Mouse (Mus musculus) MEL (cell line): Measurements from ENCODE around the gene Mdh2.

Experiments
- CHD2 ChIP-seq: IDR thresholded peaks from 2 replicates; pipeline ENCODE4 v1.6.1; 2011; ENCODE audit warnings: low read length, improper control_type of control experiment
- CTCF ChIP-seq, 3 experiments: IDR thresholded peaks in 2 of 3; conservative IDR thresholded peaks in 1 of 3; 2 replicates each; pipeline ENCODE4 v1.5.1; 2011 to 2012; ENCODE audit warnings: low read length in 3 of 3, low read depth in 2 of 3, mild to moderate bottlenecking in 2 of 3, improper control_type of control experiment in 1 of 3, inconsistent platforms in 1 of 3, mixed read lengths in 1 of 3, moderate library complexity in 1 of 3; ENCODE audit not compliant: control insufficient read depth in 1 of 3, insufficient read depth in 1 of 3, poor library complexity in 1 of 3, severe bottlenecking in 1 of 3
- ELF1 ChIP-seq: IDR thresholded peaks from 2 replicates; pipeline ENCODE4 v1.6.1; 2014; ENCODE audit warnings: low read depth, mild to moderate bottlenecking, inconsistent platforms, low read length, improper control_type of control experiment, moderate library complexity
- EP300 ChIP-seq, 2 experiments: IDR thresholded peaks; 2 replicates each; pipeline ENCODE4 v1.6.1; 2011; ENCODE audit warnings: improper control_type of control experiment in 2 of 2, low read length in 2 of 2, low read depth in 1 of 2, mild to moderate bottlenecking in 1 of 2
- GABPA ChIP-seq: IDR thresholded peaks from 2 replicates; pipeline ENCODE4 v1.6.1; 2012; ENCODE audit warnings: low read depth, mild to moderate bottlenecking, inconsistent platforms, low read length, improper control_type of control experiment, moderate library complexity
- JUND ChIP-seq: IDR thresholded peaks from 2 replicates; pipeline ENCODE4 v1.6.1; 2011; ENCODE audit warnings: low read depth, mild to moderate bottlenecking, improper control_type of control experiment, low read length
- MAZ ChIP-seq: IDR thresholded peaks from 2 replicates; pipeline ENCODE4 v1.6.1; 2012; ENCODE audit warnings: low read depth, mild to moderate bottlenecking, inconsistent platforms, low read length, improper control_type of control experiment
- NRF1 ChIP-seq: IDR thresholded peaks from 2 replicates; pipeline ENCODE4 v1.6.1; 2014; ENCODE audit warnings: low read depth, mild to moderate bottlenecking, inconsistent platforms, low read length, improper control_type of control experiment, moderate library complexity; ENCODE audit not compliant: poor library complexity, insufficient read depth, severe bottlenecking
- POLR2A ChIP-seq, 2 experiments: IDR thresholded peaks; 2 replicates each; pipeline ENCODE4 v1.6.1; 2011 to 2012; ENCODE audit warnings: low read length in 2 of 2, mild to moderate bottlenecking in 2 of 2, control low read depth in 1 of 2, improper control_type of control experiment in 1 of 2, low read depth in 1 of 2, moderate library complexity in 1 of 2; ENCODE audit not compliant: control insufficient read depth in 1 of 2, insufficient read depth in 1 of 2, poor library complexity in 1 of 2
- RAD21 ChIP-seq: IDR thresholded peaks from 2 replicates; pipeline ENCODE4 v1.6.1; 2011; ENCODE audit warnings: mild to moderate bottlenecking, low read depth, low read length, improper control_type of control experiment
- SIN3A ChIP-seq: IDR thresholded peaks from 2 replicates; pipeline ENCODE4 v1.6.1; 2012; ENCODE audit warnings: low read length, improper control_type of control experiment, inconsistent platforms
- USF1 ChIP-seq: IDR thresholded peaks from 2 replicates; pipeline ENCODE4 v1.6.1; 2014; ENCODE audit warnings: low read depth, mild to moderate bottlenecking, inconsistent platforms, low read length, improper control_type of control experiment, moderate library complexity
- ZKSCAN1 ChIP-seq: IDR thresholded peaks from 2 replicates; pipeline ENCODE4 v1.6.1; 2012; ENCODE audit warnings: low read depth, mild to moderate bottlenecking, inconsistent platforms, low read length, improper control_type of control experiment, moderate library complexity
- ZNF384 ChIP-seq: IDR thresholded peaks from 2 replicates; pipeline ENCODE4 v1.6.1; 2012; ENCODE audit warnings: low read depth, mild to moderate bottlenecking, inconsistent platforms, low read length, improper control_type of control experiment

DNA sequence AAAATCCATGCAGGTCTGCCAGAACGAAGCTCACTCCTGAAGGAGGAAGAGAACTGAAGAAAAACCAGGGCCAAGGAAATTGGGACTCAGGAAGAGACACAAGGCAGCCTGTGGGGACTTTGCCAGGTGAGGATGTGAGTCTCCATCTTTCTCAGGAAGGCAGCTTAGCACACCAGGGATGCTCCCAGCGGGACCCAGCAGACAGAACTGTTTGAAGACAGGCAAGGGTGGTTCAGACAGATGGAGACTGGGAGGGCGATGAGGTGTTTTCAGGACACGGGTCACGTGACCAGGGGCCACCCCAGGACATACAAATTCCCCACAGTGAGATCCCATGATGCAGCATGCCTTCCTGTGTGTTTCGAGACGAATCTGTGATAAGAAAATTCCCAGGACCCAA lies 40.2 kb downstream of the Mdh2 start:
- TF ChIP-seq ELF1 (no peak), CTCF (IDR thresholded peaks at IDR 0.05 in 2 of 3, conservative IDR thresholded peaks at IDR 0.05 in 1 of 3; ENCODE audit: control insufficient read depth in 1 of 3, insufficient read depth in 1 of 3, low read depth in 2 of 3, low read length in 3 of 3, poor library complexity in 1 of 3, severe bottlenecking in 1 of 3) (no peak), POLR2A (IDR thresholded peaks at IDR 0.05; ENCODE audit: control insufficient read depth in 1 of 2, insufficient read depth in 1 of 2, low read depth in 1 of 2, low read length in 2 of 2, poor library complexity in 1 of 2) (no peak), NRF1 (no peak), CHD2 (no peak), GABPA (no peak), ZNF384 (no peak), MAZ (no peak), EP300 (IDR thresholded peaks at IDR 0.05; ENCODE audit: low read depth in 1 of 2, low read length in 2 of 2) (no peak), SIN3A (no peak), ZKSCAN1 (no peak), RAD21 (no peak), JUND (no peak), USF1 (no peak)
